Mouse (Mus musculus) left cerebral cortex, adult 2 months (tissue): Measurements from ENCODE around the gene Stard13. TPM values are rescaled to one million over a fixed set of nuclear protein-coding genes. Genes with fewer than 3 reads are reported as not detected.

ENCODE experiments used
- DNase-seq, 2 experiments: peaks; one replicate each; pipeline ENCODE4 v3.0.0; 2021 to 2022; ENCODE audit warnings: low spot score in 2 of 2, mixed read lengths in 1 of 2; ENCODE audit errors: extremely low spot score in 1 of 2
- H3K27ac ChIP-seq: fragments of 200-600 bp; 2 replicates; pipeline ENCODE4 v1.8.1; 2022
- H3K4me3 ChIP-seq: fragments of 200-600 bp; 2 replicates; pipeline ENCODE4 v1.8.1; 2022
- CTCF ChIP-seq: fragments of 200-600 bp; IDR thresholded peaks from 2 replicates; pipeline ENCODE4 v1.8.1; 2022; ENCODE audit warnings: antibody characterized with exemption, mild to moderate bottlenecking, moderate library complexity
- intact Hi-C: fragments of 180-260 bp; cut with DNase I; formaldehyde crosslinking; loops from one replicate; pipeline ENCODE4 v1.15.1; 2025
- long read RNA-seq, 2 experiments: library from polyadenylated mRNA; stranded (forward); transcript quantifications; one replicate each; pipeline ENCODE4 v2.0.0; 2021; ENCODE audit warnings: borderline mapping rate in 2 of 2
- total RNA-seq, 2 experiments: library from RNA; stranded (reverse); gene quantifications; 2 replicates each; pipeline ENCODE4 v1.2.3; 2021

The Stard13 gene
- 10 to 100 TPM; 10.6 to 18.4 TPM for total RNA-seq
- long read RNA-seq, experiment 1, partial matches to known transcripts, result 4 of 7 reads
- long read RNA-seq, experiment 1, other reads (novel, unspliced or antisense), result 2 of 7 reads
- long read RNA-seq, experiment 2, partial matches to known transcripts, result 3 of 6 reads
- long read RNA-seq, experiment 2, other reads (novel, unspliced or antisense), result 2 of 6 reads

DNA sequence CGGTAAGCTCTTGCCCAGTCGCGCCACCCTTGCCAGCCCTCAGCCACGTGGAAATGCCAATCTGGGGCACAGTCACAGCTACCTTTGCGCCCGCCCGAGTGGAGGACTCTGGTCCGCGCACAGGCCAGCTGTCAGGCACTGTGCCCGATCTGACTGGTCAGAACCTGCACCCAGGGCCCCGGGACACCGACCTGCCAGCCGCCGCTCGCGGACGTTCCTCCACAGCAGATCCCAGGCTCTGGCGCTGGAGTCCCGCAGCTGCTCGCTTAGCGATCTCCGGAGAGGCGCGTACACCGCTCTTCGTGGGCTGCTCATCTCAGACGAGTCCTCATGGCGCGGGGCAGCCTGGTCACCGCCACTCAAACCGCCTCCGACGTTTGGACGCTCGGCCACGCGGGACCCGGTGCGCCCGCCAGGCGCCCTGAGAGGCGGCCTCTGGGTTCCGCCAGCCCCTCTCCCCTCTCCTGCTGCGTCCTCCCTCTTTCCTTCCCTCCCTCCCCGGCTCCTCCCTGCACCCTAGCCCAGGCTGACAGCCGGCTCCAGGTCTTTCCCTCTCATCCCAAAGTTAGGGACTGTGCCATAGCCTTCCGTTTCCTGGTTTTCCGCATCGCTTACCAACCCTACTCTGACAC is at the start of gene Stard13:
Stard13 (minus strand) TSS at position 437 of the 632 bp plus-strand sequence.
- DNase-seq, result peak; percentile 28 to 41
- H3K27ac ChIP-seq, result peak within 1 kb of the TSS; percentile 59; the same call in 1 of the 2 replicates
- TF ChIP-seq CTCF, result no peak
- intact Hi-C loops, result loop anchor here (5.0 kb wide), 1 partner anchor 91 kb away; no protein-coding TSS in a partner anchor
- peak within 1 kb of the TSS; percentile 67 for H3K4me3 ChIP-seq

DNA sequence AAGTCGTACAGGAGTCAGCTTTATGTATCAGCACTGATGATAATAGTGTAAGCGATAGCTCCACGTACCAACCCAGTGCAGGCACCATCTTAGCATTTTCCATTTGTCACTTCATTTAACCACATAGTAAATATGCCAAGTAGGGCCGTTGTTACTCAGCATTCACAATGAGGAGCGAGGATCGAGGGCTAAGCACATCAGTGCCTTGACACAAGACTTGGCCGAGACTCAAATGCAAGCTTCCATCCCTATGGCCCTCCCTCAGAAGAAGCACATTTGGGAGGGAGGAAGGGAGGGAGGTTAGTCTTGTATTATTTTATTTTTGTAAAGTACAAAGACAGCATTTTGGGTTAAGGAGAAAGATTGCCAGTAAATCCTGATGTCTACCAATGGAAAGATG is 45.9 kb upstream of the Stard13 start:
- no peak for DNase-seq
- no peak overlapping the region for H3K27ac ChIP-seq
- no peak overlapping the region for H3K4me3 ChIP-seq
- intact Hi-C loops, result no loop called here
- TF ChIP-seq CTCF, result no peak

DNA sequence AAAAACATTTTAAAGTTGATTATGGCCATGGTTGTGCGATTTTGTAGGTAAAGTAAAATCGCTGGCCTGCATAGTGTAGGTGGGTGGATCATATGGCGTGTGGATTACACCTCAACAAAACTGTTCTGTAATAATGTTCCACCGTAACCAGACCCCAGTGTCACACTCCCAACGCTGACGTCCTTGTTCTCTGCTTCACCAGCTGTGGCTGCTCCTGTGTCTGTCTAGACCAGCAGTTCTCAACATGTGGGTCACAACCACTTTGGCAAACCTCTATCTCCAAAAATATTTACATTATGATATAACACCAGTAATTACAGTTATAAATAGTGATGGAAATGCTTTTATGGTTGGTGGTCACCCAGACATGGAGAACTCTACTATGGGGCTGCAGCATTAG is 44.3 kb upstream of the Stard13 start:
- intact Hi-C loops, result no loop called here
- TF ChIP-seq CTCF, result no peak
- H3K4me3 ChIP-seq, result no peak overlapping the region
- no peak overlapping the region for H3K27ac ChIP-seq
- no peak for DNase-seq

DNA sequence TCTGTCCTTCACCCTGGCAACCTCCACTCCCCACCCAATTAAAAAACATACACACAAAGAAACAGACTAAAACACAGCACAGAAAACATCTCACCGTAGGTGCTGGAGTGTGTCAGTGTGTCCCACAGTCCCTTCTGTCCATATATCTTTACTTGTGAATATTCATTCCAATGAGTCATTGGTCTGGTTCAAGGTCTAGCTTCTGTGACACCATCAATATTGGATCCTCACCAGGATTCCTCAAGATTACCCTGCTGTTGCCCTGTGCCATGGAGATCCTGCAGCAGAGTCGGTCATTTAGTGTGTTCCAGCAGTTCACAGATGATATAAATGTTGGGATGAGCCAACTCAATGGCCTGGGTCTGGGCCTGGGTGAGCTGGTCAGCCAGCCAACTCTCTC is 42.4 kb upstream of the Stard13 start:
- intact Hi-C loops, result no loop called here
- no peak for DNase-seq
- H3K27ac ChIP-seq, result no peak overlapping the region
- no peak overlapping the region for H3K4me3 ChIP-seq
- no peak for TF ChIP-seq CTCF

DNA sequence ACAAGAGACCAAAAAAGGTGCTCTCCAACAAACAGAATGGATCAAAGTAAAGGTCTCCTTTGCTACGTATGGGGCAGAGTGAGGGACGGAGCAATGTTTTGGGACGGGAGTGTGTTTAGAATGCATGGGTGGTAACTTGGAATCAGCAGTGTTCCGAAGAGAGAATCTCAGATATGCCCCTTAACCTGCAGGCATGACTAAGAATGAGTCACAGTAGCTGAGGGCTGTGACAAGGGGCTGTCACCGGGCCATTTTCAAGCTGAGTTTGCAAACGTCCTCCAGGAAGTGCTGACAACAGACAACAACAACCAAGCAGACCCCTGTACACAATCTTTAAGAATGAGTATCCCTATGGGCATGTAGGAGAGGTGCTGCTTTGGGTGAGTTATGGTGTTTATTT is 40.6 kb upstream of the Stard13 start:
- no peak overlapping the region for H3K4me3 ChIP-seq
- intact Hi-C loops, result no loop called here
- DNase-seq, result no peak
- no peak overlapping the region for H3K27ac ChIP-seq
- TF ChIP-seq CTCF, result no peak

DNA sequence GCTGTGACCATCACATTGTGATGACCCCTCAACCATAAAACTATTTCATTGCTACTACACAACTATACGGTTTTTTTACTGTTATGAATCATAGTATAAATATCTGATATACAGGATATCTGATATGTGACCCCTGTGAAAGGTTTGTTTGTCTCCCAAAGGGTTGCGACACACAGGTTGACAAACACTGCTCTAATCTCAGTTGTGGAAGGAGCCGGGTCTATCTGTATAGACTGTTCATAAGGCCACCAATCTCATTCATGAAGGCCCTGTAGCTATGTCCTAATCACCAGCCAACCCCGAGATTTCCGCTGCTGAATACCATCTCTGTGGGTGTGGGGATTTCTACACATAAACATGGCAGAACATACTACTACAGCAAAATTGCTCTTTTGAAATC is 37.2 kb upstream of the Stard13 start:
- Histone ChIP-seq H3K27ac (no peak overlapping the region), H3K4me3 (no peak overlapping the region)
- intact Hi-C loops, result no loop called here
- TF ChIP-seq CTCF, result no peak
- DNase-seq, result no peak

DNA sequence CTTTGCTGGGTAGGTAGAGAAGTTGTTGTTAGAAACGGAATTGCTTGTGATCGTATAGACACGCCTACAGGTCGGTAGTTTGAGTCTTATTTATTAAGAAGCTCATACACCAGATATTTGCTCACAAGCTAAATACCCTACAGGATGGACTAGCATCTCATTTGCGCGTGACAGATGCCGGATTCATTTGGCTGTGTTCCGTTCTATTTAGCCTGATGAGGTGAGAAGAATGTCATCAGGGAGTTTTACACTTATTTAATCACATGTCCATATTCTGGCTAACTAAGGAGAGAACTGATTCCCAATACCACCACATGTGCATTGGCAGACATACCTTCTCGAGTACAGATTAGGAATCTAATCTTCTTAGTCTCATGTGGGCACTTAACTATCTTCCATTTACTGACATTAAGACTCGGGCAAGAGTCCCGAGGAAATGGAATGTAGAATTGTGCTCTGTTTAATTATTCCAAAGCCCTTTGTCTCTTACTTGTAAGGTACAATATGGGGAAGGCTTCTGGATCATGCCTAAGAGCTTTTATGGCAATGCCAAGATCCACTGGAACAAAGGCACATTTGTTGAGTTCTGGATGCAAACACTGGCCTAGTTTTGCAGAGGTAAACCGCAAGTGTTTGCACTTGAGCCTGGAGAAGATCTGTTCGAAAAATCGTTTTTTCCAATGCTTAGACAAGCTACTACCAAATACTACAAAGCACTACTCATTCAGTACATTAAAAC is 33.4 kb upstream of the Stard13 start:
- H3K4me3 ChIP-seq, result no peak overlapping the region
- no peak overlapping the region for H3K27ac ChIP-seq
- TF ChIP-seq CTCF, result no peak
- intact Hi-C loops, result no loop called here
- DNase-seq, result no peak

DNA sequence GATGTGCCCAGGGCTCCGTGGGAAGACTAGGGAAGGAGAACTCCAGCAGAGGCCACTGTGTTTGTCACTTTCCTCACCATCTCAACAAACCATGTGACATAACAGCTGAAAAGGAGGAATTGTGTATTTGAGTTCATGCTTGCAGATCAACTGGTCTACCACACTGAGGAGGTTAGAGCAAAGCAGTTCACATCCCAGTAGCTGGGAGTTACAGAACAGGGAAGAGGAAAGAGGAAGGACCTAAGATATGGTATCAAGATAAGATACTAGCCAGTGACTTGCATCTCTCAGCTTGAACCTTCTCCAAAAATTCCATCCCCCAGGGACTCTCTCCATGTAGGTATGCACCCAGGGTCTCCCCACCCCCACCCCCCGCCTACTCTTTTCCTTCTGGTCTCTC is 27.9 kb upstream of the Stard13 start:
- no peak for DNase-seq
- intact Hi-C loops, result no loop called here
- no peak for TF ChIP-seq CTCF
- H3K27ac ChIP-seq, result no peak overlapping the region
- no peak overlapping the region for H3K4me3 ChIP-seq

DNA sequence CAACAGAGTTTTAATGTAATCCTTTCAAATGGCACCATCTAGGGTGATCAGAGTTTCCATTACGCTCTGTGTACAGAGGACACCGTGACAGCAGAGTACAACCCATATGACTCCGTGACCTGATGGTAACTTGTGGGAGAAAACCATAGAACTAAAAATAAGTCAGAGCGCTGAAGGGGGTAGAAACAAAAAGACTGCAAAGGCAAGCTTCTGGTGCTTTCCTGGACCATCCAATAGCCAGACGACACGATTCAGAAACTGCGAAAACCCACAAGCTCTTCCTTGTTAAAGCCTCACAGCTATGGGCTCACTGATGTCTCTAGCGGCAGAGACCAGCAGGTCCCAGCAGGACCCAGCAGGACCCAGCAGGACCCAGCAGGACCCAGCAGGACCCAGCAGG is 18.6 kb upstream of the Stard13 start:
- intact Hi-C loops, result no loop called here
- peak; percentile 25 for TF ChIP-seq CTCF
- DNase-seq, result no peak
- no peak overlapping the region for H3K27ac ChIP-seq
- no peak overlapping the region for H3K4me3 ChIP-seq

DNA sequence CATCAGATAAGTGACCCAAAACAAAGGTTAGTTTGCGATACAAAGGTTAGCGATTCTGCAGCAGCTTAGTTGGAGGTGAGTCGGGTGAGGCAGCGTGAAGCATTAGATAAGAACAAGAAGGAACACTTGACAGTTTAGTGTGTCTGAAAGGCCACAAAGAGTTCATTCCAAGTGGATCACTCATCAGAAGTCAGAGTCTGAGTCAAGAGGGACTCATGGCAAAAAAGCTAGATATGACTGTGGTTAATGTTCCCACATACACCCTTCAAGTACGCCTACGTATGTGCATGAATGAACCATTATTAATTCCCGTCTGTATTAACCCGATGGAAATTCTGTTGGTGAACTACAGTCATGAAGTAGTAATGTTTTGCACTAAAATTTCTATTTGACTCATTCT is 18.0 kb upstream of the Stard13 start:
- Histone ChIP-seq H3K4me3 (no peak overlapping the region), H3K27ac (no peak overlapping the region)
- intact Hi-C loops, result no loop called here
- no peak for TF ChIP-seq CTCF
- no peak for DNase-seq

DNA sequence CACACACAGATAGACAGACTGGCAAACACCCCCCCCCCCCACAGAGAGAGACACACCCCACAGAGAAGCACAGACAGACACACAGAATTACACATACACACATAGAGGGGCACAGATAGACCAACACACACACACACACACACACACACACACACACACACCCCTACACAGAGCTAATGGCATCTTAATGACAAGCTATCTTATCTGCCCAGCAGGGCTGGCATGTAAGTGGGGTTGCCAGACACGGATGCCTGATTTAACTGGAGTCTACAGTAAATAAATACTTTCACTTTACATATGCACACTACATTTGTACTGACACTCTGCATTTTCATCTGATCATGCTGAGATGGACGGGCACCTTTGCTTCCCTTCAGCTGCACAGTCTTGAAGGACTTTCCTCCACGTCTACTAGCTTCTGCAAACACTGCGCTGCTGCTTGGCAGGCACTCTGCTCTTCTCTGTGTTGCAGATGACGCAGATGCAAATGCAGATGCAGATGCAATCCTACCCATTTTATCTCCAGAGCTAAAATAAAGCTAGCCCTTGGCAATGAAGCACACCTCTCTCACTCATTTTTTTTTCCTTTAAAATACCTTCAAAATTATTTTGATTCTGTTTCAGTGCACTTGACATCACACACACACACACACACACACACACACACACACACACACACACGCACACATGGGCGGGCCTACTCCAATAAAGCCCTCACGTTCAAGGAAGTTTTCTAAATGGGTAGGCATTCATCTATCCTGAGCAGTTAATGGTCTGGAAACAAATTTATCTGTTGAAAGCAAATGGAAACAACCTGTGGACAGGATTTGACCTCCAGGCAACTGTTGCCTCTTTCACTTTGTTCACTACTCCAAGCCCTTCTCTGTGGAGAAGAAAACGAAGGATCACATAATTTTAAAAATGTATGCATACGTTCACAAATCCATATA is 15.3 kb upstream of the Stard13 start:
- DNase-seq, result no peak
- intact Hi-C loops, result no loop called here
- TF ChIP-seq CTCF, result no peak
- Histone ChIP-seq H3K27ac (no peak overlapping the region), H3K4me3 (no peak overlapping the region)
